Mouse (Mus musculus): ENCODE measurements at regions not wholly inside any gene's neighbourhood (a gene's known extent, or its start where the extent isn't known, plus 50 kb on each side); places are given as distances from the start of the nearest gene placed in this dataset.

- no peaks in the 10 kb centered on the region for H3K4me1 ChIP-seq (ENCODE audit: control insufficient read depth, insufficient read depth, low read length)
- no peak overlapping the region for H3K9ac ChIP-seq (replicated peaks; ENCODE audit: low read length)
- DNase-seq (ENCODE audit: low spot score) (no peak), ATAC-seq (replicated peaks; ENCODE audit: insufficient number of reproducible peaks, low FRiP score, low TSS enrichment, low read depth) (no peak)
- H3K4me2 ChIP-seq (ENCODE audit: low read depth, low read length): no peak overlapping the region
- no peak overlapping the region for H3K4me3 ChIP-seq (ENCODE audit: low read depth, low read length)
- no peaks in the 10 kb centered on the region for H3K9me3 ChIP-seq (replicated peaks; ENCODE audit: control insufficient read depth, low read length)
- 89% methylated on average over 12 of the region's 12 CpGs for WGBS
- H3K27me3 ChIP-seq (ENCODE audit: control insufficient read depth, insufficient read depth, low read length): no peaks in the 10 kb centered on the region
- no peaks in the 10 kb centered on the region for H3K36me3 ChIP-seq (replicated peaks; ENCODE audit: control insufficient read depth, insufficient read depth, low read depth, low read length)
- no peak overlapping the region for H3K27ac ChIP-seq (replicated peaks; ENCODE audit: low read depth, low read length)
Observed at GRCm38 (mm10) chr9:68476391-68476790, 177.2 kb upstream of the Rora start.

GRCm38 (mm10) chr9:68477466-68477865 is 176.1 kb upstream of the Rora start:
- 82% methylated on average over 3 of the region's 3 CpGs for WGBS
- ATAC-seq (replicated peaks; ENCODE audit: insufficient number of reproducible peaks, low FRiP score, low TSS enrichment, low read depth): no peak
- Histone ChIP-seq H3K4me3 (ENCODE audit: low read depth, low read length) (no peak overlapping the region), H3K9me3 (replicated peaks; ENCODE audit: control insufficient read depth, low read length) (no peaks in the 10 kb centered on the region), H3K4me2 (ENCODE audit: low read depth, low read length) (no peak overlapping the region), H3K27ac (replicated peaks; ENCODE audit: low read depth, low read length) (no peak overlapping the region), H3K4me1 (ENCODE audit: control insufficient read depth, insufficient read depth, low read length) (no peaks in the 10 kb centered on the region), H3K36me3 (replicated peaks; ENCODE audit: control insufficient read depth, insufficient read depth, low read depth, low read length) (no peaks in the 10 kb centered on the region), H3K27me3 (ENCODE audit: control insufficient read depth, insufficient read depth, low read length) (no peaks in the 10 kb centered on the region), H3K9ac (replicated peaks; ENCODE audit: low read length) (no peak overlapping the region)
- DNase-seq (ENCODE audit: low spot score): no peak

- Histone ChIP-seq H3K27me3 (ENCODE audit: control insufficient read depth, insufficient read depth, low read length) (no peaks in the 10 kb centered on the region), H3K4me2 (ENCODE audit: low read depth, low read length) (no peak overlapping the region), H3K4me1 (ENCODE audit: control insufficient read depth, insufficient read depth, low read length) (no peaks in the 10 kb centered on the region), H3K9ac (replicated peaks; ENCODE audit: low read length) (no peak overlapping the region), H3K9me3 (replicated peaks; ENCODE audit: control insufficient read depth, low read length) (no peaks in the 10 kb centered on the region), H3K4me3 (ENCODE audit: low read depth, low read length) (no peak overlapping the region), H3K27ac (replicated peaks; ENCODE audit: low read depth, low read length) (no peak overlapping the region), H3K36me3 (replicated peaks; ENCODE audit: control insufficient read depth, insufficient read depth, low read depth, low read length) (no peaks in the 10 kb centered on the region)
- WGBS: 80% methylated on average over 5 of the region's 5 CpGs
- ATAC-seq (replicated peaks; ENCODE audit: insufficient number of reproducible peaks, low FRiP score, low TSS enrichment, low read depth) (no peak), DNase-seq (ENCODE audit: low spot score) (no peak)
Observed at GRCm38 (mm10) chr9:68486646-68487045, 166.9 kb upstream of the Rora start.

- H3K9me3 ChIP-seq (replicated peaks; ENCODE audit: control insufficient read depth, low read length): no peaks in the 10 kb centered on the region
- H3K4me2 ChIP-seq (ENCODE audit: low read depth, low read length): no peak overlapping the region
- no peak overlapping the region for H3K9ac ChIP-seq (replicated peaks; ENCODE audit: low read length)
- ATAC-seq (replicated peaks; ENCODE audit: insufficient number of reproducible peaks, low FRiP score, low TSS enrichment, low read depth): no peak
- WGBS: 79% methylated on average over 2 of the region's 2 CpGs
- H3K36me3 ChIP-seq (replicated peaks; ENCODE audit: control insufficient read depth, insufficient read depth, low read depth, low read length): no peaks in the 10 kb centered on the region
- H3K27ac ChIP-seq (replicated peaks; ENCODE audit: low read depth, low read length): no peak overlapping the region
- no peaks in the 10 kb centered on the region for H3K27me3 ChIP-seq (ENCODE audit: control insufficient read depth, insufficient read depth, low read length)
- no peaks in the 10 kb centered on the region for H3K4me1 ChIP-seq (ENCODE audit: control insufficient read depth, insufficient read depth, low read length)
- H3K4me3 ChIP-seq (ENCODE audit: low read depth, low read length): no peak overlapping the region
- DNase-seq (ENCODE audit: low spot score): no peak
Observed at GRCm38 (mm10) chr9:68491151-68491550, 162.4 kb upstream of the Rora start.

- Histone ChIP-seq H3K9ac (replicated peaks; ENCODE audit: low read length) (no peak overlapping the region), H3K4me2 (ENCODE audit: low read depth, low read length) (no peak overlapping the region), H3K4me3 (ENCODE audit: low read depth, low read length) (no peak overlapping the region), H3K9me3 (replicated peaks; ENCODE audit: control insufficient read depth, low read length) (no peaks in the 10 kb centered on the region), H3K27me3 (ENCODE audit: control insufficient read depth, insufficient read depth, low read length) (no peaks in the 10 kb centered on the region), H3K27ac (replicated peaks; ENCODE audit: low read depth, low read length) (no peak overlapping the region), H3K36me3 (replicated peaks; ENCODE audit: control insufficient read depth, insufficient read depth, low read depth, low read length) (no peaks in the 10 kb centered on the region), H3K4me1 (ENCODE audit: control insufficient read depth, insufficient read depth, low read length) (no peaks in the 10 kb centered on the region)
- no peak for ATAC-seq (replicated peaks; ENCODE audit: insufficient number of reproducible peaks, low FRiP score, low TSS enrichment, low read depth)
- no peak for DNase-seq (ENCODE audit: low spot score)
- WGBS: 62% methylated on average over 5 of the region's 5 CpGs
Observed at GRCm38 (mm10) chr9:68521218-68521617, 132.4 kb upstream of the Rora start.

GRCm38 (mm10) chr9:68561767-68562552 is 91.6 kb upstream of the Rora start:
- H3K9ac ChIP-seq (replicated peaks; ENCODE audit: low read length): no peak overlapping the region
- no peak for ATAC-seq (replicated peaks; ENCODE audit: insufficient number of reproducible peaks, low FRiP score, low TSS enrichment, low read depth)
- 74% methylated on average over 14 of the region's 14 CpGs for WGBS

GRCm38 (mm10) chr9:68563206-68563605 is 90.4 kb upstream of the Rora start:
- no peak overlapping the region for H3K4me2 ChIP-seq (ENCODE audit: low read depth, low read length)
- 74% methylated on average over 4 of the region's 4 CpGs for WGBS

More at GRCm38 (mm10) chr9:68561767-68562552, 91.6 kb upstream of the Rora start:
- Histone ChIP-seq H3K27me3 (ENCODE audit: control insufficient read depth, insufficient read depth, low read length) (no peaks in the 10 kb centered on the region), H3K4me3 (ENCODE audit: low read depth, low read length) (no peak overlapping the region), H3K4me2 (ENCODE audit: low read depth, low read length) (no peak overlapping the region), H3K9me3 (replicated peaks; ENCODE audit: control insufficient read depth, low read length) (no peaks in the 10 kb centered on the region), H3K4me1 (ENCODE audit: control insufficient read depth, insufficient read depth, low read length) (no peaks in the 10 kb centered on the region), H3K27ac (replicated peaks; ENCODE audit: low read depth, low read length) (no peak overlapping the region), H3K36me3 (replicated peaks; ENCODE audit: control insufficient read depth, insufficient read depth, low read depth, low read length) (no peaks in the 10 kb centered on the region)
- DNase-seq (ENCODE audit: low spot score): no peak

GRCm38 (mm10) chr9:68585751-68586150 is 67.8 kb upstream of the Rora start:
- Histone ChIP-seq H3K9ac (replicated peaks; ENCODE audit: low read length) (no peak overlapping the region), H3K36me3 (replicated peaks; ENCODE audit: control insufficient read depth, insufficient read depth, low read depth, low read length) (no peaks in the 10 kb centered on the region), H3K4me3 (ENCODE audit: low read depth, low read length) (no peak overlapping the region), H3K4me1 (ENCODE audit: control insufficient read depth, insufficient read depth, low read length) (no peaks in the 10 kb centered on the region), H3K27me3 (ENCODE audit: control insufficient read depth, insufficient read depth, low read length) (no peaks in the 10 kb centered on the region), H3K4me2 (ENCODE audit: low read depth, low read length) (no peak overlapping the region), H3K9me3 (replicated peaks; ENCODE audit: control insufficient read depth, low read length) (no peaks in the 10 kb centered on the region), H3K27ac (replicated peaks; ENCODE audit: low read depth, low read length) (no peak overlapping the region)
- 36% methylated on average over 1 of the region's 1 CpGs for WGBS
- DNase-seq (ENCODE audit: low spot score): peak; percentile 24
- ATAC-seq (replicated peaks; ENCODE audit: insufficient number of reproducible peaks, low FRiP score, low TSS enrichment, low read depth): no peak

More at GRCm38 (mm10) chr9:68563206-68563605, 90.4 kb upstream of the Rora start:
- ATAC-seq (replicated peaks; ENCODE audit: insufficient number of reproducible peaks, low FRiP score, low TSS enrichment, low read depth): no peak
- H3K4me1 ChIP-seq (ENCODE audit: control insufficient read depth, insufficient read depth, low read length): no peaks in the 10 kb centered on the region
- no peak for DNase-seq (ENCODE audit: low spot score)
- H3K4me3 ChIP-seq (ENCODE audit: low read depth, low read length): no peak overlapping the region
- no peaks in the 10 kb centered on the region for H3K27me3 ChIP-seq (ENCODE audit: control insufficient read depth, insufficient read depth, low read length)
- H3K9me3 ChIP-seq (replicated peaks; ENCODE audit: control insufficient read depth, low read length): no peaks in the 10 kb centered on the region
- no peak overlapping the region for H3K27ac ChIP-seq (replicated peaks; ENCODE audit: low read depth, low read length)
- no peak overlapping the region for H3K9ac ChIP-seq (replicated peaks; ENCODE audit: low read length)
- H3K36me3 ChIP-seq (replicated peaks; ENCODE audit: control insufficient read depth, insufficient read depth, low read depth, low read length): no peaks in the 10 kb centered on the region

Data from embryonic facial prominence, embryonic 11.5 days (tissue).